Mouse (Mus musculus): ENCODE measurements at regions not wholly inside any gene's neighbourhood (a gene's known extent, or its start where the extent isn't known, plus 50 kb on each side); places are given as distances from the start of the nearest gene placed in this dataset.

DNA sequence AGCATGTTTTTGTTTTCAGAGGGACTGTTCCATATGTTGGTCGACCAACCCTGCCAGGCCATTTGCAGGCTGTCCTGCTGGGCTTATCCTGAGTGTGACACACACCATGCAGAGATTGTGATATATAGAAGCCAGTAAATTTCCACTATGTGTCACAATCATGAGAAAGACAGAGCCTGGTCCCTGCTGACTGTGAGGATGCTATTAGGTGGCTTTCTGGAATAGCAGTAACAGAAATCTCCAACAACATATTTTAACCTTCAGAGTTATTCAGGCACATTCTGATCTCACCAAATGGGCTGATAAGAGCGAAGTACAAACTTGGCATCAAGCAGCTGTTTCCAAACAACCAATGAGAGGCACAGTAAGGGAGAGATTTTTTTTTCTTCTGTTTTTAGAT, 729.2 kb upstream of the Cited2 start:
- TF ChIP-seq FLI1 (IDR thresholded peaks at IDR 0.05; ENCODE audit: low read length) (no peak), GATA1 (IDR thresholded peaks at IDR 0.05; ENCODE audit: borderline replicate concordance, low read length) (no peak)

Measured in megakaryocyte, embryonic 14.5 days (primary cell).